Mouse (Mus musculus) heart, embryonic 13.5 days (tissue): ENCODE results near the gene Parn. TPM values are rescaled to one million over a fixed set of nuclear protein-coding genes. Genes with fewer than 3 reads are reported as not detected.

ENCODE experiments used
- ATAC-seq: fragments of 200-750 bp; cut with Nextera tagmentation; 2 replicates; pipeline ENCODE4 v1.8.0; 2017; ENCODE audit warnings: moderate TSS enrichment; ENCODE audit not compliant: insufficient number of reproducible peaks, low FRiP score, low TSS enrichment; ENCODE audit errors: extremely low read depth
- H3K27ac ChIP-seq: fragments of 300-500 bp; sonication (generic); replicated peaks from 2 replicates; pipeline ENCODE4 v1.5.1; 2015; ENCODE audit warnings: moderate library complexity, mild to moderate bottlenecking, inconsistent platforms
- H3K27me3 ChIP-seq: fragments of 300-500 bp; sonication (generic); replicated peaks from 2 replicates; pipeline ENCODE4 v1.6.1; 2015; ENCODE audit warnings: mild to moderate bottlenecking, inconsistent platforms
- H3K36me3 ChIP-seq: fragments of 300-500 bp; sonication (generic); 2 replicates; pipeline ENCODE4 v1.6.1; 2015; ENCODE audit warnings: mild to moderate bottlenecking, inconsistent platforms
- H3K4me1 ChIP-seq: fragments of 300-500 bp; sonication (generic); 2 replicates; pipeline ENCODE4 v1.6.1; 2015; ENCODE audit warnings: inconsistent platforms
- H3K4me2 ChIP-seq: fragments of 300-500 bp; sonication (generic); 2 replicates; pipeline ENCODE4 v1.6.1; 2015; ENCODE audit warnings: inconsistent platforms, mild to moderate bottlenecking, moderate library complexity
- H3K4me3 ChIP-seq: fragments of 300-500 bp; sonication (generic); 2 replicates; pipeline ENCODE4 v1.5.1; 2015; ENCODE audit warnings: moderate library complexity, mild to moderate bottlenecking, inconsistent platforms
- H3K9ac ChIP-seq: fragments of 300-500 bp; sonication (generic); 2 replicates; pipeline ENCODE4 v1.6.1; 2015; ENCODE audit warnings: inconsistent platforms, mild to moderate bottlenecking, moderate library complexity
- H3K9me3 ChIP-seq: fragments of 300-500 bp; sonication (generic); 2 replicates; pipeline ENCODE4 v1.6.1; 2016; ENCODE audit warnings: inconsistent platforms
- WGBS: fragments of 180-500 bp; shearing (Covaris S2); methylation state at CpG from one replicate; pipeline ENCODE4 v1.1.7; 2015; ENCODE audit warnings: mixed read lengths; 5-methylcytosine and 5-hydroxymethylcytosine counted together
- polyA plus RNA-seq: library from polyadenylated mRNA; unstranded; fragments of >200 nt; fragmentation: Nextera tagmentation; extraction: Ambion mirVana; gene quantifications from 2 replicates; pipeline ENCODE4 v1.2.1, GENCODE M21; 2015

Parn gene
- polyA plus RNA-seq, result 23.1 and 26.3 TPM in 2 replicates

- H3K27ac ChIP-seq, result peak within 1 kb of the TSS; percentile 80
- peaks cover 23% of the 10 kb centered on the region for H3K4me1 ChIP-seq
- peak within 1 kb of the TSS; percentile 89 for H3K4me3 ChIP-seq
- H3K27me3 ChIP-seq, result no peaks in the 10 kb centered on the region
- ATAC-seq, result peak; percentile 79
- no peaks in the 10 kb centered on the region for H3K9me3 ChIP-seq
- WGBS, result under 1% methylated on average over 35 of the region's 35 CpGs
- peak within 1 kb of the TSS; percentile 91 for H3K4me2 ChIP-seq
- peaks cover 30% of the 10 kb centered on the region for H3K36me3 ChIP-seq
- H3K9ac ChIP-seq, result peak within 1 kb of the TSS; percentile 91
Measured at GRCm38 (mm10) chr16:13667878-13668343, at the start of gene Parn. Gene Parn, minus strand, starts transcription at chr16:13668170.

GRCm38 (mm10) chr16:13716821-13717553 lies 49.0 kb upstream of the Parn start:
- WGBS, result 77% methylated on average over 2 of the region's 2 CpGs
- H3K27ac ChIP-seq, result no peak overlapping the region
- H3K36me3 ChIP-seq, result no peaks in the 10 kb centered on the region
- H3K4me2 ChIP-seq, result no peak overlapping the region
- ATAC-seq, result no peak
- H3K9ac ChIP-seq, result no peak overlapping the region
- H3K4me3 ChIP-seq, result no peak overlapping the region
- no peaks in the 10 kb centered on the region for H3K27me3 ChIP-seq
- H3K4me1 ChIP-seq, result no peaks in the 10 kb centered on the region
- H3K9me3 ChIP-seq, result no peaks in the 10 kb centered on the region

- Histone ChIP-seq H3K9me3 (no peaks in the 10 kb centered on the region), H3K4me3 (no peak overlapping the region), H3K4me1 (no peaks in the 10 kb centered on the region), H3K27me3 (no peaks in the 10 kb centered on the region), H3K4me2 (no peak overlapping the region), H3K27ac (no peak overlapping the region), H3K36me3 (no peaks in the 10 kb centered on the region), H3K9ac (no peak overlapping the region)
- 77% methylated on average over 3 of the region's 3 CpGs for WGBS
- no peak for ATAC-seq
Measured at GRCm38 (mm10) chr16:13714910-13715309, 46.9 kb upstream of the Parn start.

GRCm38 (mm10) chr16:13704676-13705075 lies 36.7 kb upstream of the Parn start:
- ATAC-seq, result no peak
- H3K4me3 ChIP-seq, result no peak overlapping the region
- H3K4me1 ChIP-seq, result no peaks in the 10 kb centered on the region
- H3K9me3 ChIP-seq, result no peaks in the 10 kb centered on the region
- no peak overlapping the region for H3K4me2 ChIP-seq
- 88% methylated on average over 10 of the region's 10 CpGs for WGBS
- H3K9ac ChIP-seq, result no peak overlapping the region
- no peak overlapping the region for H3K27ac ChIP-seq
- H3K36me3 ChIP-seq, result peaks cover 60% of the 10 kb centered on the region
- H3K27me3 ChIP-seq, result no peaks in the 10 kb centered on the region

- Histone ChIP-seq H3K36me3 (peaks cover 85% of the 10 kb centered on the region), H3K4me1 (no peaks in the 10 kb centered on the region), H3K9ac (no peak overlapping the region), H3K4me2 (no peak overlapping the region), H3K27ac (no peak overlapping the region), H3K27me3 (no peaks in the 10 kb centered on the region), H3K9me3 (no peaks in the 10 kb centered on the region), H3K4me3 (no peak overlapping the region)
- ATAC-seq, result no peak
- WGBS, result 85% methylated on average over 7 of the region's 7 CpGs
Measured at GRCm38 (mm10) chr16:13702184-13702583, 34.2 kb upstream of the Parn start.

GRCm38 (mm10) chr16:13698998-13699397 lies 31.0 kb upstream of the Parn start:
- WGBS, result 91% methylated on average over 7 of the region's 7 CpGs
- Histone ChIP-seq H3K27me3 (no peaks in the 10 kb centered on the region), H3K4me1 (no peaks in the 10 kb centered on the region), H3K9ac (no peak overlapping the region), H3K9me3 (no peaks in the 10 kb centered on the region), H3K27ac (no peak overlapping the region), H3K4me2 (no peak overlapping the region), H3K36me3 (peaks cover 94% of the 10 kb centered on the region), H3K4me3 (no peak overlapping the region)
- ATAC-seq, result no peak

GRCm38 (mm10) chr16:13678601-13679319 lies 10.8 kb upstream of the Parn start:
- no peaks in the 10 kb centered on the region; the same call in 1 of the 2 replicates for H3K4me1 ChIP-seq
- ATAC-seq, result no peak
- no peak overlapping the region for H3K4me2 ChIP-seq
- H3K36me3 ChIP-seq, result peaks cover 48% of the 10 kb centered on the region
- H3K9me3 ChIP-seq, result no peaks in the 10 kb centered on the region
- 82% methylated on average over 3 of the region's 3 CpGs for WGBS
- H3K4me3 ChIP-seq, result no peak overlapping the region
- no peaks in the 10 kb centered on the region for H3K27me3 ChIP-seq
- H3K27ac ChIP-seq, result no peak overlapping the region
- H3K9ac ChIP-seq, result no peak overlapping the region

- WGBS, result 88% methylated on average over 3 of the region's 3 CpGs
- H3K27ac ChIP-seq, result no peak overlapping the region
- H3K9me3 ChIP-seq, result no peaks in the 10 kb centered on the region
- H3K4me3 ChIP-seq, result no peak overlapping the region
- no peaks in the 10 kb centered on the region for H3K27me3 ChIP-seq
- H3K9ac ChIP-seq, result no peak overlapping the region
- no peak overlapping the region for H3K4me2 ChIP-seq
- no peak for ATAC-seq
- H3K4me1 ChIP-seq, result peaks cover 15% of the 10 kb centered on the region
- H3K36me3 ChIP-seq, result peaks cover 34% of the 10 kb centered on the region
Measured at GRCm38 (mm10) chr16:13674511-13674910, 6.5 kb upstream of the Parn start.

GRCm38 (mm10) chr16:13673114-13673513 lies 5.1 kb upstream of the Parn start:
- WGBS, result 80% methylated on average over 5 of the region's 5 CpGs
- no peak for ATAC-seq
- H3K36me3 ChIP-seq, result peaks cover 23% of the 10 kb centered on the region
- peaks cover 23% of the 10 kb centered on the region for H3K4me1 ChIP-seq
- peak overlapping the region; percentile 96 for H3K4me3 ChIP-seq
- no peak overlapping the region for H3K27ac ChIP-seq
- H3K27me3 ChIP-seq, result no peaks in the 10 kb centered on the region
- no peaks in the 10 kb centered on the region for H3K9me3 ChIP-seq
- peak overlapping the region; percentile 94; the same call in 1 of the 2 replicates for H3K9ac ChIP-seq
- peak overlapping the region; percentile 83 for H3K4me2 ChIP-seq

GRCm38 (mm10) chr16:13672386-13672898 lies 4.5 kb upstream of the Parn start:
- Histone ChIP-seq H3K27me3 (no peaks in the 10 kb centered on the region), H3K9me3 (no peaks in the 10 kb centered on the region), H3K4me3 (peak overlapping the region; percentile 96), H3K9ac (peak overlapping the region; percentile 94), H3K4me1 (peaks cover 25% of the 10 kb centered on the region), H3K27ac (peak overlapping the region; percentile 91), H3K4me2 (peak overlapping the region; percentile 83), H3K36me3 (peaks cover 16% of the 10 kb centered on the region)
- 2% methylated on average over 20 of the region's 20 CpGs for WGBS
- ATAC-seq, result no peak

- H3K9ac ChIP-seq, result peak within 1 kb of the TSS; percentile 94
- H3K36me3 ChIP-seq, result peaks cover 10% of the 10 kb centered on the region
- peak within 1 kb of the TSS; percentile 83 for H3K4me2 ChIP-seq
- peak within 1 kb of the TSS; percentile 96 for H3K4me3 ChIP-seq
- peak; percentile 88 for ATAC-seq
- no peaks in the 10 kb centered on the region for H3K9me3 ChIP-seq
- H3K27ac ChIP-seq, result peak within 1 kb of the TSS; percentile 91
- peaks cover 31% of the 10 kb centered on the region for H3K4me1 ChIP-seq
- WGBS, result under 1% methylated on average over 54 of the region's 54 CpGs
- H3K27me3 ChIP-seq, result no peaks in the 10 kb centered on the region
Measured at GRCm38 (mm10) chr16:13671685-13672385, 3.9 kb upstream of the Parn start, which contains the start of the genes Bfar and 3110001I22Rik. Gene Bfar, plus strand, starts transcription at chr16:13671858. Gene 3110001I22Rik, plus strand, starts transcription at chr16:13671929.
